Mouse (Mus musculus): ENCODE results near the gene Slc4a5. TPM values are rescaled to one million over a fixed set of nuclear protein-coding genes. Genes with fewer than 3 reads are reported as not detected.
"Not testable (repeated sequence)": the region's sequence is repeated elsewhere in the genome, so short reads cannot be mapped to it uniquely, and the experiment has no call there.

Slc4a5 gene
- polyA plus RNA-seq, 1 experiment from 2014 or later: 0.41 TPM

GRCm38 (mm10) chr6:83323652-83324419 lies 104.2 kb downstream of the Slc4a5 start:
- Histone ChIP-seq H3K4me3 (ENCODE audit: low read depth, low read length) (no peak overlapping the region), H3K36me3 (ENCODE audit: control insufficient read depth, insufficient read depth, low read length) (no peaks in the 10 kb centered on the region), H3K9me3 (ENCODE audit: control insufficient read depth, low read length) (no peaks in the 10 kb centered on the region), H3K27me3 (replicated peaks; ENCODE audit: control insufficient read depth, insufficient read depth, low read length) (no peaks in the 10 kb centered on the region), H3K4me1 (replicated peaks; ENCODE audit: control insufficient read depth, insufficient read depth, low read length) (peaks cover 13% of the 10 kb centered on the region), H3K27ac (ENCODE audit: low read depth, low read length) (no peak overlapping the region), H3K9ac (ENCODE audit: low read depth, low read length) (no peak overlapping the region), H3K4me2 (peak overlapping the region; percentile 12)
- ATAC-seq (replicated peaks; ENCODE audit: low FRiP score): no peak
- 54% methylated on average over 8 of the region's 8 CpGs for WGBS
- no peak for DNase-seq (ENCODE audit: low spot score)

GRCm38 (mm10) chr6:83325525-83326393 lies 106.1 kb downstream of the Slc4a5 start, which contains the start of the genes Mthfd2 and Mob1a:
TSS of gene Mthfd2 (minus strand) at chr6:83325908.
TSS of gene Mob1a (plus strand) at chr6:83326016.
- Histone ChIP-seq H3K27me3 (replicated peaks; ENCODE audit: control insufficient read depth, insufficient read depth, low read length) (no peaks in the 10 kb centered on the region), H3K9ac (ENCODE audit: low read depth, low read length) (peak within 1 kb of the TSS; percentile 84), H3K4me2 (peak within 1 kb of the TSS; percentile 89), H3K36me3 (ENCODE audit: control insufficient read depth, insufficient read depth, low read length) (peaks cover 13% of the 10 kb centered on the region), H3K9me3 (ENCODE audit: control insufficient read depth, low read length) (no peaks in the 10 kb centered on the region), H3K4me3 (ENCODE audit: low read depth, low read length) (peak within 1 kb of the TSS; percentile 89), H3K4me1 (replicated peaks; ENCODE audit: control insufficient read depth, insufficient read depth, low read length) (peaks cover 13% of the 10 kb centered on the region), H3K27ac (ENCODE audit: low read depth, low read length) (peak within 1 kb of the TSS; percentile 86)
- ATAC-seq (replicated peaks; ENCODE audit: low FRiP score) (peak; percentile 97), DNase-seq (ENCODE audit: low spot score) (peak; percentile 93)
- WGBS: under 1% methylated on average over 65 of the region's 65 CpGs

GRCm38 (mm10) chr6:83326394-83326736 lies 106.7 kb downstream of the Slc4a5 start:
- Histone ChIP-seq H3K36me3 (ENCODE audit: control insufficient read depth, insufficient read depth, low read length) (peaks cover 18% of the 10 kb centered on the region), H3K4me3 (ENCODE audit: low read depth, low read length) (peak overlapping the region; percentile 89), H3K27me3 (replicated peaks; ENCODE audit: control insufficient read depth, insufficient read depth, low read length) (no peaks in the 10 kb centered on the region), H3K9me3 (ENCODE audit: control insufficient read depth, low read length) (no peaks in the 10 kb centered on the region), H3K27ac (ENCODE audit: low read depth, low read length) (peak overlapping the region; percentile 86), H3K4me2 (peak overlapping the region; percentile 79), H3K4me1 (replicated peaks; ENCODE audit: control insufficient read depth, insufficient read depth, low read length) (peaks cover 13% of the 10 kb centered on the region), H3K9ac (ENCODE audit: low read depth, low read length) (peak overlapping the region; percentile 84)
- DNase-seq (ENCODE audit: low spot score) (no peak), ATAC-seq (replicated peaks; ENCODE audit: low FRiP score) (peak; percentile 18; the same call in 1 of the 2 replicates)
- WGBS: 4% methylated on average over 6 of the region's 6 CpGs

GRCm38 (mm10) chr6:83326761-83327160 lies 107.1 kb downstream of the Slc4a5 start:
- Histone ChIP-seq H3K9ac (ENCODE audit: low read depth, low read length) (peak overlapping the region; percentile 84), H3K4me3 (ENCODE audit: low read depth, low read length) (peak overlapping the region; percentile 89), H3K27ac (ENCODE audit: low read depth, low read length) (peak overlapping the region; percentile 86; the same call in 1 of the 2 replicates), H3K4me2 (peak overlapping the region; percentile 79), H3K4me1 (replicated peaks; ENCODE audit: control insufficient read depth, insufficient read depth, low read length) (peaks cover 13% of the 10 kb centered on the region), H3K27me3 (replicated peaks; ENCODE audit: control insufficient read depth, insufficient read depth, low read length) (no peaks in the 10 kb centered on the region), H3K36me3 (ENCODE audit: control insufficient read depth, insufficient read depth, low read length) (peaks cover 21% of the 10 kb centered on the region), H3K9me3 (ENCODE audit: control insufficient read depth, low read length) (no peaks in the 10 kb centered on the region)
- WGBS: 52% methylated on average over 6 of the region's 6 CpGs
- DNase-seq (ENCODE audit: low spot score): no peak
- no peak for ATAC-seq (replicated peaks; ENCODE audit: low FRiP score)

- Histone ChIP-seq H3K4me3 (ENCODE audit: low read depth, low read length) (peak overlapping the region; percentile 89; the same call in 1 of the 2 replicates), H3K4me1 (replicated peaks; ENCODE audit: control insufficient read depth, insufficient read depth, low read length) (peaks cover 13% of the 10 kb centered on the region), H3K9ac (ENCODE audit: low read depth, low read length) (no peak overlapping the region), H3K4me2 (peak overlapping the region; percentile 79), H3K27ac (ENCODE audit: low read depth, low read length) (no peak overlapping the region), H3K36me3 (ENCODE audit: control insufficient read depth, insufficient read depth, low read length) (peaks cover 27% of the 10 kb centered on the region), H3K9me3 (ENCODE audit: control insufficient read depth, low read length) (no peaks in the 10 kb centered on the region), H3K27me3 (replicated peaks; ENCODE audit: control insufficient read depth, insufficient read depth, low read length) (no peaks in the 10 kb centered on the region)
- ATAC-seq (replicated peaks; ENCODE audit: low FRiP score) (no peak), DNase-seq (ENCODE audit: low spot score) (no peak)
- WGBS: 89% methylated on average over 3 of the region's 3 CpGs
Measured at GRCm38 (mm10) chr6:83327591-83328190, 108.1 kb downstream of the Slc4a5 start.

GRCm38 (mm10) chr6:83341387-83341786 lies 121.8 kb downstream of the Slc4a5 start:
- H3K4me2 ChIP-seq: no peak overlapping the region
- ATAC-seq (replicated peaks; ENCODE audit: low FRiP score) (no peak), DNase-seq (ENCODE audit: low spot score) (no peak)
- no peaks in the 10 kb centered on the region for H3K9me3 ChIP-seq (ENCODE audit: control insufficient read depth, low read length)
- peaks cover 29% of the 10 kb centered on the region for H3K36me3 ChIP-seq (ENCODE audit: control insufficient read depth, insufficient read depth, low read length)
- no peaks in the 10 kb centered on the region for H3K27me3 ChIP-seq (replicated peaks; ENCODE audit: control insufficient read depth, insufficient read depth, low read length)
- no peak overlapping the region for H3K4me3 ChIP-seq (ENCODE audit: low read depth, low read length)
- H3K9ac ChIP-seq (ENCODE audit: low read depth, low read length): no peak overlapping the region
- H3K4me1 ChIP-seq (replicated peaks; ENCODE audit: control insufficient read depth, insufficient read depth, low read length): no peaks in the 10 kb centered on the region
- 71% methylated on average over 3 of the region's 3 CpGs for WGBS
- H3K27ac ChIP-seq (ENCODE audit: low read depth, low read length): no peak overlapping the region

- Histone ChIP-seq H3K27ac (ENCODE audit: low read depth, low read length) (no peak overlapping the region), H3K4me1 (replicated peaks; ENCODE audit: control insufficient read depth, insufficient read depth, low read length) (no peaks in the 10 kb centered on the region), H3K4me3 (ENCODE audit: low read depth, low read length) (no peak overlapping the region), H3K9ac (ENCODE audit: low read depth, low read length) (no peak overlapping the region), H3K36me3 (ENCODE audit: control insufficient read depth, insufficient read depth, low read length) (peaks cover 29% of the 10 kb centered on the region), H3K27me3 (replicated peaks; ENCODE audit: control insufficient read depth, insufficient read depth, low read length) (no peaks in the 10 kb centered on the region), H3K9me3 (ENCODE audit: control insufficient read depth, low read length) (no peaks in the 10 kb centered on the region), H3K4me2 (no peak overlapping the region)
- WGBS: 91% methylated on average over 2 of the region's 2 CpGs
- ATAC-seq (replicated peaks; ENCODE audit: low FRiP score) (no peak), DNase-seq (ENCODE audit: low spot score) (no peak)
Measured at GRCm38 (mm10) chr6:83342957-83343356, 123.3 kb downstream of the Slc4a5 start.

GRCm38 (mm10) chr6:83345285-83345684 lies 125.7 kb downstream of the Slc4a5 start:
- not testable (repeated sequence) for H3K4me2 ChIP-seq; H3K27me3 ChIP-seq (replicated peaks; ENCODE audit: control insufficient read depth, insufficient read depth, low read length); DNase-seq (ENCODE audit: low spot score); H3K4me3 ChIP-seq (ENCODE audit: low read depth, low read length); H3K9me3 ChIP-seq (ENCODE audit: control insufficient read depth, low read length); ATAC-seq (replicated peaks; ENCODE audit: low FRiP score); H3K4me1 ChIP-seq (replicated peaks; ENCODE audit: control insufficient read depth, insufficient read depth, low read length); H3K27ac ChIP-seq (ENCODE audit: low read depth, low read length); H3K9ac ChIP-seq (ENCODE audit: low read depth, low read length)
- 86% methylated on average over 8 of the region's 8 CpGs for WGBS
- H3K36me3 ChIP-seq (ENCODE audit: control insufficient read depth, insufficient read depth, low read length): peaks cover 17% of the 10 kb centered on the region
